Mouse (Mus musculus) thymus, adult 2 months (tissue): ENCODE data around the gene Ryr2.

Experiments
- CTCF ChIP-seq: fragments of 200-500 bp; IDR thresholded peaks from 2 replicates; pipeline ENCODE4 v1.5.1; 2012; ENCODE audit warnings: mild to moderate bottlenecking, control low read depth, low read length, moderate library complexity, borderline replicate concordance; ENCODE audit not compliant: control insufficient read depth, poor library complexity, insufficient read depth; ENCODE audit errors: extremely low read depth
- POLR2A ChIP-seq: fragments of 200-500 bp; IDR thresholded peaks from 2 replicates; pipeline ENCODE4 v1.6.1; 2012; ENCODE audit warnings: mild to moderate bottlenecking, low read length, control low read depth, moderate library complexity; ENCODE audit not compliant: control insufficient read depth, poor library complexity, insufficient read depth; ENCODE audit errors: extremely low read depth

DNA sequence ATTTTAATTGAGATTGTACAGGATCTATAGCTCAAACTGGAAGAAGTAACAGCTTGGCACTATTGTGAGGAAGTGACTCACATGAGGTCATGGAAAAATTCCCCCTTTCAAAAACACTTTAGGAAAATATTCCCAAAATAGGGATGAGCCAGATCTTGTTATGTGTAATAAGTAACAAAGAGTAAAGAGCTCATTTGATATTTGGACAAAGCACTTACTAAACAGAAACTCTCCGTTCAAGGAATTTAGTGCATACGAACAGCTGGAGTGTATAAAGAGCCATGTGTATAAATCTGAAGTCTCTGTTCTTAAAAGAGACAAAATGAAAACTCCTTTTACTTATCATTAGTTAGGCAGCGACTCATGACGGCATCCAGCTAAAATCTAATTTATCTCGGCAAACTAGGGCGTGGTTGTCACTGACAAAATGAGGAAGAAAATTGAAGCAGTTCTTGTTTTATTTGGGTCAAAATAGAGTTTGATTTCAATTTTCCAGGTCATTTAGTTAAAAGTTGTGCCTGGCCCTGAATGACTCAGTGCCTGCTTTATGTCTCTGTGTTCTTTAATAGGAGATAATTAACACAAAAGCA lies 40.3 kb upstream of the Ryr2 start:
- TF ChIP-seq CTCF (no peak), POLR2A (no peak)
